Mouse (Mus musculus): ENCODE data around the gene Ptchd3.

DNA sequence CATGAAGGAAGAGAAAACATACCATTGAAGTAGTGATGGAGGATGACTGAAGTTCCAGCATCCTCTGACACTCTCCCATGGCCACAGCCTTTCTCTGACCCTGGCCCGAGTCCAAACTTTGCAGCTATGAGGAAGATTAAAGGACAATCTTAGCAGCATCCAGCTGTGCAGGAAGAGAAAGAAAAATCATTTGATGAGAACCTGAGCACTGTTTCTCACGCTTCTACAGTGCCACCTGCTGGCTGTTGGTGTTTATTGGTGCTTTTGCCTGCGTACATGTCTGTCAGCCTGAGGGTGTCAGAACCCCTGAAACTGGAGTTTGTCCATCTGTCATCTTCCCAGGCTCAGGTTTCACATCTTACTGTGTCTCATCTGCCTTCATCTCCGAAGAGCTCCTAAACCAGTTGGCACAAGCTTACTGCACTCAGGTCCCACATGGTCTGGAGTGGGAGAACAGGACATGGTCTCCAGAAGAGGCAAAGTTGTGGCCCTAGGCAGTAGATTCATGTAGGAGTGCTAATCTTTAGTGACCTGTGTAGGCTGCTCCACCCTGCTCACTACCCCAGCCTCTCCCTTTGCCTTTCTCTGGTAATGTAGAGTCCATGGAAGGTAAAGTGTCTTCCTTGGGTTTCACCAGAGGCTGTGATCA is 21.7 kb upstream of the Ptchd3 start:
- TF ChIP-seq CTCF (IDR thresholded peaks at IDR 0.05; ENCODE audit: low read depth, low read length) (peak; percentile 62), GATA1 (IDR thresholded peaks at IDR 0.05; ENCODE audit: borderline replicate concordance, low read length) (no peak), POLR2AphosphoS5 (IDR thresholded peaks at IDR 0.05; ENCODE audit: insufficient replicate concordance, low read depth, low read length) (no peak), TAL1 (conservative IDR thresholded peaks at IDR 0.05; ENCODE audit: low read depth, low read length) (no peak), GATA2 (IDR thresholded peaks at IDR 0.05; ENCODE audit: borderline replicate concordance, low read depth, low read length) (no peak)

All from G1E (cell line).